Mouse (Mus musculus) lung, embryonic 15.5 days (tissue): ENCODE measurements at regions not wholly inside any gene's neighbourhood (a gene's known extent, or its start where the extent isn't known, plus 50 kb on each side); places are given as distances from the start of the nearest gene placed in this dataset.
"Not testable (repeated sequence)": the region's sequence is repeated elsewhere in the genome, so short reads cannot be mapped to it uniquely, and the experiment has no call there.

Experiments used
- ATAC-seq: fragments of 200-750 bp; cut with Nextera tagmentation; 2 replicates; pipeline ENCODE4 v1.8.0; 2017; ENCODE audit warnings: moderate number of reproducible peaks, borderline replicate concordance; ENCODE audit not compliant: low FRiP score, low TSS enrichment; ENCODE audit errors: extremely low read depth
- H3K27ac ChIP-seq: fragments of 300-500 bp; sonication (generic); 2 replicates; pipeline ENCODE4 v1.5.1; 2015; ENCODE audit warnings: moderate library complexity, mild to moderate bottlenecking, inconsistent platforms
- H3K27me3 ChIP-seq: fragments of 300-500 bp; sonication (generic); 2 replicates; pipeline ENCODE4 v1.6.1; 2015; ENCODE audit warnings: inconsistent platforms
- H3K36me3 ChIP-seq: fragments of 300-500 bp; sonication (generic); 2 replicates; pipeline ENCODE4 v1.6.1; 2015; ENCODE audit warnings: inconsistent platforms
- H3K4me1 ChIP-seq: fragments of 300-500 bp; sonication (generic); 2 replicates; pipeline ENCODE4 v1.6.1; 2015; ENCODE audit warnings: inconsistent platforms
- H3K4me2 ChIP-seq: fragments of 300-500 bp; sonication (generic); 2 replicates; pipeline ENCODE4 v1.6.1; 2015; ENCODE audit warnings: inconsistent platforms, mild to moderate bottlenecking, moderate library complexity
- H3K4me3 ChIP-seq: fragments of 300-500 bp; sonication (generic); 2 replicates; pipeline ENCODE4 v1.5.1; 2015; ENCODE audit warnings: mild to moderate bottlenecking, inconsistent platforms
- H3K9ac ChIP-seq: fragments of 300-500 bp; sonication (generic); 2 replicates; pipeline ENCODE4 v1.6.1; 2015; ENCODE audit warnings: inconsistent platforms
- H3K9me3 ChIP-seq: fragments of 300-500 bp; sonication (generic); 2 replicates; pipeline ENCODE4 v1.6.1; 2016; ENCODE audit warnings: inconsistent platforms
- WGBS: fragments of 180-500 bp; shearing (Covaris S2); methylation state at CpG from one replicate; pipeline ENCODE4 v1.1.7; 2015; 5-methylcytosine and 5-hydroxymethylcytosine counted together

GRCm38 (mm10) chr7:73068534-73068933 is 306.8 kb upstream of the Rgma start:
- H3K36me3 ChIP-seq = no peaks in the 10 kb centered on the region
- H3K9ac ChIP-seq = no peak overlapping the region
- no peak overlapping the region for H3K4me3 ChIP-seq
- no peak overlapping the region for H3K4me2 ChIP-seq
- no peaks in the 10 kb centered on the region for H3K9me3 ChIP-seq
- H3K27ac ChIP-seq = no peak overlapping the region
- H3K4me1 ChIP-seq = no peaks in the 10 kb centered on the region
- WGBS = 76% methylated on average over 1 of the region's 1 CpGs
- H3K27me3 ChIP-seq = no peaks in the 10 kb centered on the region
- no peak for ATAC-seq

GRCm38 (mm10) chr7:73069352-73069751 is 306.0 kb upstream of the Rgma start:
- Histone ChIP-seq H3K4me1 (no peaks in the 10 kb centered on the region), H3K27me3 (no peaks in the 10 kb centered on the region), H3K9me3 (no peaks in the 10 kb centered on the region), H3K36me3 (no peaks in the 10 kb centered on the region), H3K9ac (no peak overlapping the region), H3K4me3 (no peak overlapping the region), H3K4me2 (no peak overlapping the region), H3K27ac (no peak overlapping the region)
- no peak for ATAC-seq
- WGBS = 11% methylated on average over 4 of the region's 4 CpGs

- not testable (repeated sequence) for H3K36me3 ChIP-seq, H3K4me2 ChIP-seq, H3K27ac ChIP-seq, H3K27me3 ChIP-seq, ATAC-seq, H3K4me1 ChIP-seq, H3K9me3 ChIP-seq, H3K9ac ChIP-seq, H3K4me3 ChIP-seq
- 97% methylated on average over 7 of the region's 7 CpGs for WGBS
Measured at GRCm38 (mm10) chr7:73075391-73075790, 299.9 kb upstream of the Rgma start.

DNA sequence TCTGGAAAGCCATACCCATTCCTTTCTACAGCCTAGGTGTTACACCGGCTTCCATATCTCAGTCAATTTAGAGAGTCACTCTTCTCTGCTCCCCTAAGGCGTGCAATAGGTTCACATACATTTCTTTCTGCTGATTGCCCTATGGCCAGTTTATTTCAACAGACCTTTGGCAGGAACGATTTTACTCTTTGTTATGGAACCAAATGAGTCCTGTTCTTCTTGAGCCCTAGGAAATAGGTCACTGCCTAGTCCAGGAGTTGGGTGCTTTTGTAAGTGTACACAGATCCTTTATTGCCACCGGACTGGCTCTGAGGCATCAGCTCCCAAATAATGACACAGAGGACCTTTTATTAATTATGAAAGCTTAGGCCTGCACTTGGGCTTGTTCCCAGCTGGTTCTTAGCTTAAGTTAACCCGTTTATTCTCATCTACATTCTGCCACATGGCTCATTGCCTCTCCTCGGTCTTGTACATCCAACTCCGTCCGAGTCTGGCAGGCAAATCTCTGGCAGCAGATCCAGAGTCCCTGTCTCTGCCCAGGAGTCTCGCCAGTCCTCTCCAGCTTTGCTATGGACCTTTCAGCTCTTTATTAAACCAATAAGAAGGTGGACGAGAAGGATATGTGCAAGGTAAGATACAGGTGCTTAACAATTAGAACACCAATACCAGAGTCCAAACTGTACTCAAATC is 287.7 kb upstream of the Rgma start:
- Histone ChIP-seq H3K4me2 (no peak overlapping the region), H3K9me3 (no peaks in the 10 kb centered on the region), H3K36me3 (no peaks in the 10 kb centered on the region), H3K27ac (no peak overlapping the region), H3K27me3 (no peaks in the 10 kb centered on the region), H3K9ac (no peak overlapping the region), H3K4me3 (no peak overlapping the region), H3K4me1 (no peaks in the 10 kb centered on the region)
- no peak for ATAC-seq
- WGBS = 81% methylated on average over 10 of the region's 10 CpGs

- WGBS = 86% methylated on average over 8 of the region's 8 CpGs
- Histone ChIP-seq H3K36me3 (no peaks in the 10 kb centered on the region), H3K9ac (no peak overlapping the region), H3K27me3 (no peaks in the 10 kb centered on the region), H3K9me3 (no peaks in the 10 kb centered on the region), H3K4me3 (no peak overlapping the region), H3K4me2 (no peak overlapping the region), H3K27ac (no peak overlapping the region), H3K4me1 (no peaks in the 10 kb centered on the region)
- ATAC-seq = no peak
Measured at GRCm38 (mm10) chr7:73088321-73088720, 287.0 kb upstream of the Rgma start.

GRCm38 (mm10) chr7:73091758-73092157 is 283.6 kb upstream of the Rgma start:
- Histone ChIP-seq H3K36me3 (no peaks in the 10 kb centered on the region), H3K4me3 (no peak overlapping the region), H3K4me2 (no peak overlapping the region), H3K4me1 (no peaks in the 10 kb centered on the region), H3K27ac (no peak overlapping the region), H3K9ac (no peak overlapping the region), H3K9me3 (no peaks in the 10 kb centered on the region), H3K27me3 (no peaks in the 10 kb centered on the region)
- ATAC-seq = no peak
- 85% methylated on average over 3 of the region's 3 CpGs for WGBS

DNA sequence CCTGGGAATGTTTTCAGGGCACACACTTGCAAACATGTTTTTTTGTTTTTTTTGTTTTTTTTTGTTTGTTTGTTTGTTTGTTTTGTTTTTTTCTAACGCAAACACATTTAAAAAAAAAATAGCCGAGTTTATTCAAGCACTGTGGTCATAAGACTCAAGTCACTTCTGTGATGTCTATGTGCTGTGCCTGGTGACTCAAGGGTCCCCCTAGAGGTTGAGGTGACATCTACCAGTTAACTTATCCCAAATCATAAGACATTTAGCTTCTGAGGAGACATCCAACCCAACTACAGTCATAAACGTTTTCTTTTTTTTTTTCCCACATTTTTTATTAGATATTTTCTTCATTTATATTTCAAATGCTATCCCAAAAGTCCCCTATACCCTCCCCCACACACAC is 281.2 kb upstream of the Rgma start:
- Histone ChIP-seq H3K4me3 (no peak overlapping the region), H3K9me3 (no peaks in the 10 kb centered on the region), H3K36me3 (no peaks in the 10 kb centered on the region), H3K27me3 (no peaks in the 10 kb centered on the region), H3K27ac (no peak overlapping the region), H3K4me1 (no peaks in the 10 kb centered on the region), H3K4me2 (no peak overlapping the region), H3K9ac (no peak overlapping the region)
- no peak for ATAC-seq
- 31% methylated on average over 3 of the region's 3 CpGs for WGBS

DNA sequence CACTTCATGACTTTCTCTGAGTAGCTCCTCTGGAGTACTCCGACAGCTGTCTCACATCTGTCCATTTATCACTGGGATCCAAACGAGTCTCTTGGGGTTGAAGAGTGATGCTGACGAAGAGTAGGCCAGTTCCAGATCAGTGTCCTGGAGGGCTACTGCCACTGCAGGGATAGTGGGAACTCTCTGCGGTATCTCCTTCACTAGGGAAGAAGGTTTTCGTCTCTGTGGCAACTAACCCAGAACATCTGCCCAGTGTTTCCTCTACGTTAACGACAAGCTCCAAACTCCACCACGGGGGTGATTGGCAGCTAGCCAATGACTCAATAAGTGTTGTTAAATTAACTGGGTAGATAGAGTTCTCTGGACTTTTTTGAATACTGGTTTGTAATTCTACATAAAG is 256.4 kb upstream of the Rgma start:
- H3K27me3 ChIP-seq = no peaks in the 10 kb centered on the region
- H3K36me3 ChIP-seq = no peaks in the 10 kb centered on the region
- no peaks in the 10 kb centered on the region for H3K9me3 ChIP-seq
- no peaks in the 10 kb centered on the region; the same call in 1 of the 2 replicates for H3K4me1 ChIP-seq
- WGBS = 32% methylated on average over 8 of the region's 8 CpGs
- no peak overlapping the region for H3K27ac ChIP-seq
- H3K4me3 ChIP-seq = no peak overlapping the region
- no peak for ATAC-seq
- no peak overlapping the region for H3K9ac ChIP-seq
- no peak overlapping the region for H3K4me2 ChIP-seq

DNA sequence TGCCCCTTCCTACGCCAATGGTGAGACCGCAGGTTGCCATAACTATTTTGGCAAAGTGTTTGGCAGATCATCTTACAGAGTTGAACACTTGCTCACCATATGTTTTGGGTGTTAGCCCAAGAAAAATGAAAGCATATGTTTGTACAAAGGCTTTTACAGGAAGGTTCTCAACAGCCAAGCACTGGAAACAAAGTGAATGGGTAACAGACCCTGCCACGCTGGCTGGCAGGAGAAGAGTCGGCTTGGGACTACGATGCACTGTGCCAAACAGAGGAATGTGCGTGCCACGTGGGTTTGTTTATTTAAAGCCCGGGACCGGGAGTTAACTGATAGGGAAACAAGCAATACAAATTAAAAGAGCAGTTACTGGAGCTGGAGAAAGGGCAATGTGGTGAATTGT is 255.0 kb upstream of the Rgma start:
- H3K27me3 ChIP-seq = no peaks in the 10 kb centered on the region
- H3K27ac ChIP-seq = no peak overlapping the region
- no peak overlapping the region for H3K4me3 ChIP-seq
- 34% methylated on average over 9 of the region's 9 CpGs for WGBS
- H3K9me3 ChIP-seq = no peaks in the 10 kb centered on the region
- no peak for ATAC-seq
- no peak overlapping the region for H3K4me2 ChIP-seq
- no peak overlapping the region for H3K9ac ChIP-seq
- H3K4me1 ChIP-seq = no peaks in the 10 kb centered on the region; the same call in 1 of the 2 replicates
- H3K36me3 ChIP-seq = no peaks in the 10 kb centered on the region

DNA sequence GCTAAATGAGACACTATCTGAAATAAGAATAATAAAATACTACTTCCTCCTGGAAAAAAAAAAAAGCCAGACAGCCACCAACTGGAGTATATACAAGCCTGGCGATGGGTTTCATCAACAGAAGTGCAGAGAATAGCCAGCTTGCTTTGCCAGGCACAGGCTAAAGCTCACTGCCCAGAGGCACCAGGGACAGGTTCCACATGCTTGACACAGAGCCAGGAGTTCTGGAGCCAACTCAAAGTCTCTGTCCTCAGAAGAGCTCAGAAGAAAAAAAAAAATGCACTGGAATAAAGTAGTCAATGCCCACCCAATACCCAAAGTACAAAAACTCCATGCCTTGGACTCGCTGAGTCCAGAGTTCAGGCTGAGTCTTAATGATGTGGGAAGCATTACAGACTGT is 250.3 kb upstream of the Rgma start:
- Histone ChIP-seq H3K36me3 (no peaks in the 10 kb centered on the region), H3K4me1 (peaks cover 3% of the 10 kb centered on the region; the same call in 1 of the 2 replicates), H3K4me2 (no peak overlapping the region), H3K9ac (no peak overlapping the region), H3K9me3 (no peaks in the 10 kb centered on the region), H3K27me3 (no peaks in the 10 kb centered on the region), H3K4me3 (no peak overlapping the region), H3K27ac (no peak overlapping the region)
- WGBS = 69% methylated on average over 2 of the region's 2 CpGs
- ATAC-seq = no peak

GRCm38 (mm10) chr7:73125864-73126263 is 249.4 kb upstream of the Rgma start:
- H3K4me2 ChIP-seq = no peak overlapping the region
- H3K27ac ChIP-seq = no peak overlapping the region

GRCm38 (mm10) chr7:73135786-73136185 is 239.5 kb upstream of the Rgma start:
- H3K27ac ChIP-seq = no peak overlapping the region
- WGBS = 60% methylated on average over 6 of the region's 6 CpGs
- no peak for ATAC-seq
- H3K4me2 ChIP-seq = no peak overlapping the region
- no peaks in the 10 kb centered on the region for H3K36me3 ChIP-seq
- H3K4me3 ChIP-seq = no peak overlapping the region
- no peaks in the 10 kb centered on the region for H3K4me1 ChIP-seq
- H3K27me3 ChIP-seq = no peaks in the 10 kb centered on the region
- no peak overlapping the region for H3K9ac ChIP-seq
- no peaks in the 10 kb centered on the region for H3K9me3 ChIP-seq

More at GRCm38 (mm10) chr7:73125864-73126263, 249.4 kb upstream of the Rgma start:
- 13% methylated on average over 11 of the region's 11 CpGs for WGBS
- Histone ChIP-seq H3K27me3 (no peaks in the 10 kb centered on the region), H3K36me3 (no peaks in the 10 kb centered on the region), H3K9me3 (no peaks in the 10 kb centered on the region), H3K4me1 (0 out of 2 replicates have a peak, but pooled peaks cover 3% of the 10 kb centered on the region), H3K4me3 (no peak overlapping the region), H3K9ac (no peak overlapping the region)
- no peak for ATAC-seq

- no peaks in the 10 kb centered on the region for H3K36me3 ChIP-seq
- H3K4me1 ChIP-seq = 0 out of 2 replicates have a peak, but pooled peaks cover 6% of the 10 kb centered on the region
- WGBS = 36% methylated on average over 5 of the region's 5 CpGs
- H3K27ac ChIP-seq = no peak overlapping the region
- no peak overlapping the region for H3K4me2 ChIP-seq
- H3K4me3 ChIP-seq = no peak overlapping the region
- ATAC-seq = no peak
- H3K9ac ChIP-seq = no peak overlapping the region
- H3K27me3 ChIP-seq = no peaks in the 10 kb centered on the region
- no peaks in the 10 kb centered on the region for H3K9me3 ChIP-seq
Measured at GRCm38 (mm10) chr7:73138269-73138668, 237.0 kb upstream of the Rgma start.
